Mouse (Mus musculus) ovary, postnatal 14 days (tissue): ENCODE data around the gene Gm10642.

ENCODE experiments used
- DNase-seq: peaks from one replicate; pipeline ENCODE4 v3.0.0; 2022; ENCODE audit warnings: low spot score

Gene Gm10642

GRCm38 (mm10) chr9:70656130-70657007 lies at the start of gene Gm10642:
Gene Gm10642, plus strand, starts transcription at chr9:70656251.
- peak; percentile 20 for DNase-seq

GRCm38 (mm10) chr9:70611026-70611673 lies 44.9 kb upstream of the Gm10642 start:
- no peak for DNase-seq

- DNase-seq = no peak
Observed at GRCm38 (mm10) chr9:70629711-70630110, 26.3 kb upstream of the Gm10642 start.

- no peak for DNase-seq
Observed at GRCm38 (mm10) chr9:70631665-70632064, 24.4 kb upstream of the Gm10642 start.

- DNase-seq = no peak
Observed at GRCm38 (mm10) chr9:70636748-70637147, 19.3 kb upstream of the Gm10642 start.

- no peak for DNase-seq
Observed at GRCm38 (mm10) chr9:70650260-70650659, 5.8 kb upstream of the Gm10642 start.

GRCm38 (mm10) chr9:70650994-70651393 lies 5.1 kb upstream of the Gm10642 start:
- DNase-seq = no peak

- DNase-seq = no peak
Observed at GRCm38 (mm10) chr9:70652221-70652620, 3.8 kb upstream of the Gm10642 start.

- DNase-seq = no peak
Observed at GRCm38 (mm10) chr9:70653875-70654274, 2.2 kb upstream of the Gm10642 start.

GRCm38 (mm10) chr9:70654496-70654895 lies 1.6 kb upstream of the Gm10642 start:
- no peak for DNase-seq

GRCm38 (mm10) chr9:70655764-70656129 lies 304 bp upstream of the Gm10642 start:
- DNase-seq = no peak

GRCm38 (mm10) chr9:70657013-70657967 lies 1.2 kb downstream of the Gm10642 start, which contains the start of gene Mindy2:
Gene Mindy2, minus strand, starts transcription at chr9:70657174.
- DNase-seq = peak; percentile 94

- no peak for DNase-seq
Observed at GRCm38 (mm10) chr9:70658266-70658665, 2.2 kb downstream of the Gm10642 start.

GRCm38 (mm10) chr9:70664847-70665246 lies 8.8 kb downstream of the Gm10642 start:
- no peak for DNase-seq

- DNase-seq = no peak
Observed at GRCm38 (mm10) chr9:70665372-70666145, 9.5 kb downstream of the Gm10642 start.

- DNase-seq = no peak
Observed at GRCm38 (mm10) chr9:70666811-70667210, 10.8 kb downstream of the Gm10642 start.

- DNase-seq = no peak
Observed at GRCm38 (mm10) chr9:70668048-70668447, 12.0 kb downstream of the Gm10642 start.

- DNase-seq = no peak
Observed at GRCm38 (mm10) chr9:70669197-70669596, 13.1 kb downstream of the Gm10642 start.

- no peak for DNase-seq
Observed at GRCm38 (mm10) chr9:70670381-70670780, 14.3 kb downstream of the Gm10642 start.

GRCm38 (mm10) chr9:70671278-70671677 lies 15.2 kb downstream of the Gm10642 start:
- no peak for DNase-seq
